Mouse (Mus musculus) lung, embryonic 16.5 days (tissue): Measurements from ENCODE around the gene Ptger1. TPM values are rescaled to one million over a fixed set of nuclear protein-coding genes. Genes with fewer than 3 reads are reported as not detected.

Source experiments
- ATAC-seq: fragments of 200-750 bp; cut with Nextera tagmentation; 2 replicates; pipeline ENCODE4 v1.8.0; 2017; ENCODE audit warnings: low read depth, mild to moderate bottlenecking, moderate library complexity
- H3K27ac ChIP-seq: fragments of 300-500 bp; sonication (generic); 2 replicates; pipeline ENCODE4 v1.5.1; 2014; ENCODE audit warnings: mild to moderate bottlenecking, control low read depth, low read length
- H3K27me3 ChIP-seq: fragments of 300-500 bp; sonication (generic); 2 replicates; pipeline ENCODE4 v1.6.1; 2014; ENCODE audit warnings: low read depth, low read length, mixed read lengths; ENCODE audit not compliant: control insufficient read depth, insufficient read depth
- H3K36me3 ChIP-seq: fragments of 300-500 bp; sonication (generic); 2 replicates; pipeline ENCODE4 v1.6.1; 2014; ENCODE audit warnings: low read length; ENCODE audit not compliant: control insufficient read depth, insufficient read depth
- H3K4me1 ChIP-seq: fragments of 300-500 bp; sonication (generic); replicated peaks from 2 replicates; pipeline ENCODE4 v1.6.1; 2014; ENCODE audit warnings: low read length, mixed read lengths; ENCODE audit not compliant: control insufficient read depth, insufficient read depth
- H3K4me2 ChIP-seq: fragments of 300-500 bp; sonication (generic); 2 replicates; pipeline ENCODE4 v1.6.1; 2014; ENCODE audit warnings: low read depth, low read length, control low read depth
- H3K4me3 ChIP-seq: fragments of 300-500 bp; sonication (generic); 2 replicates; pipeline ENCODE4 v1.5.1; 2014; ENCODE audit warnings: mild to moderate bottlenecking, low read length, control low read depth
- H3K9ac ChIP-seq: fragments of 300-500 bp; sonication (generic); 2 replicates; pipeline ENCODE4 v1.6.1; 2014; ENCODE audit warnings: low read length, control low read depth
- H3K9me3 ChIP-seq: fragments of 300-500 bp; sonication (generic); 2 replicates; pipeline ENCODE4 v1.6.1; 2016; ENCODE audit warnings: low read length; ENCODE audit not compliant: control insufficient read depth
- WGBS: fragments of 180-500 bp; shearing (Covaris S2); extraction: QIAGEN DNeasy Blood & Tissue Kit; methylation state at CpG from one replicate; pipeline ENCODE4 v1.1.7; 2014; 5-methylcytosine and 5-hydroxymethylcytosine counted together
- polyA plus RNA-seq: library from polyadenylated mRNA; unstranded; fragments of >200 nt; fragmentation: Nextera tagmentation; extraction: Ambion mirVana; gene quantifications from 2 replicates; pipeline ENCODE4 v1.2.1, GENCODE M21; 2015

Ptger1 gene
- polyA plus RNA-seq, 1 experiment from 2014 or later, result 1.4 TPM

DNA sequence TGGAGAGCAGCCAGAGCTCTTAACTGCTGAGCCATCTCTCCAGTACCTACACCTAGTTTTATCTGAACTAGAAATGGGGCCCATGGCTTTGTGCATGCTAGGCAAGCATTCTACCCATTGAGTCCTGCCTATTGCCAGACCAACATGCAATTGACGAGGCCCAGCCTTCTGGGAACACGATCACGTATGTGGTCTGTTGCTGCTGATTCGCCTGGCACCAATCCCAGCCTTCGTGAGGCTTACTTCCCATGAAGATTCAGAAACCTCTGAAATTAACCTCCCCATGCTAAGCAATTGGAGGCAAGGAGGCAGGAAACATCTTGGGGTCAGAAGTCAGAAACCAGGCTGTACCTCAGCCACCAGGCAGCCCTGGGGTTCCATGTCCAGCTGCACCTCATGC is 14.1 kb downstream of the Ptger1 start:
- H3K27me3 ChIP-seq, result no peaks in the 10 kb centered on the region
- H3K4me3 ChIP-seq, result no peak overlapping the region
- H3K27ac ChIP-seq, result peak overlapping the region; percentile 79
- peaks cover 12% of the 10 kb centered on the region for H3K4me1 ChIP-seq
- H3K36me3 ChIP-seq, result peaks cover 41% of the 10 kb centered on the region
- no peaks in the 10 kb centered on the region for H3K9me3 ChIP-seq
- ATAC-seq, result peak; percentile 48; the same call in 1 of the 2 replicates
- H3K4me2 ChIP-seq, result no peak overlapping the region
- WGBS, result 51% methylated on average over 5 of the region's 5 CpGs
- no peak overlapping the region for H3K9ac ChIP-seq

DNA sequence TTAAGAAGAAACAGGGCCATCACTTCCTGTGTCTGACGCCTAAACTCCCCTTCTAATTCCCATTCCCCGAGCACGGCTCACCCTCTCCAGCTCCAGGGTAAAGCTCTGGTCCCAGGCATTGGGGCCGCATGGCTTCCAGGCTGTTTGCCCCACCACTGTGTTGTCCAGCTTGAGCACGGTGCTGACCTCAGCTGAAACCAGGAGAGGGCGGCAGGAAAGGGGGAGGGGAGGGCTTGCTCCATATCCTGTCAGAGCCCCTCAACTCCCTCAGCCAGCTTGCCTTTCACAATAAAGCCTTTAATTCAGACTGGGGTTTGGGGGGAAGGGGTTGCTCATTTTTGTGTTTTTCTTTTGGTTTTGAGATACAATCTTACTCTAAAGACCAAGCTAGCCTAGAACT is 14.6 kb downstream of the Ptger1 start:
- Histone ChIP-seq H3K27me3 (no peaks in the 10 kb centered on the region), H3K9me3 (no peaks in the 10 kb centered on the region), H3K27ac (peak overlapping the region; percentile 79), H3K9ac (peak overlapping the region; percentile 39; the same call in 1 of the 2 replicates), H3K4me3 (no peak overlapping the region), H3K4me2 (no peak overlapping the region), H3K4me1 (peaks cover 12% of the 10 kb centered on the region), H3K36me3 (peaks cover 41% of the 10 kb centered on the region)
- 13% methylated on average over 6 of the region's 6 CpGs for WGBS
- peak; percentile 88 for ATAC-seq

DNA sequence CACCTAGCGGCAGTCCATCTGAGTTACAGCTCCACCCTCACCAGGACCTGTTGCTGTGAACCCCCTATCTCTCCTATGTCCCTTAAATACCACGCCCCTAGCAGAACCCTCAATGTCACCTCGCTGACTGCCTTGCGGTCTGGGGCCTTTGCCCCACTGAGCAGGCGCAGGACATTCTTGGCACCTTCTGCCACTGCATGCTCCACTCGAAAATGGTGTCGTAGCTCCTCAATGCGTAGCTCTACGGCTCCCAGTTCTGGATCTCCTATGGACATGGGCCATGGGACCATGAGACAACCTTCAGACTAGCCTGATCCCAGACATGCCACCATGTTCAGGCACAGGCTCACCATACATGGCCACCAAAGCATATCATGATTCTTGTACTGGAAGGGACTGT is 18.0 kb downstream of the Ptger1 start:
- Histone ChIP-seq H3K4me3 (no peak overlapping the region), H3K4me2 (no peak overlapping the region), H3K27me3 (no peaks in the 10 kb centered on the region), H3K9me3 (no peaks in the 10 kb centered on the region), H3K27ac (no peak overlapping the region), H3K4me1 (peaks cover 12% of the 10 kb centered on the region), H3K9ac (no peak overlapping the region), H3K36me3 (peaks cover 23% of the 10 kb centered on the region)
- 89% methylated on average over 9 of the region's 9 CpGs for WGBS
- ATAC-seq, result no peak

DNA sequence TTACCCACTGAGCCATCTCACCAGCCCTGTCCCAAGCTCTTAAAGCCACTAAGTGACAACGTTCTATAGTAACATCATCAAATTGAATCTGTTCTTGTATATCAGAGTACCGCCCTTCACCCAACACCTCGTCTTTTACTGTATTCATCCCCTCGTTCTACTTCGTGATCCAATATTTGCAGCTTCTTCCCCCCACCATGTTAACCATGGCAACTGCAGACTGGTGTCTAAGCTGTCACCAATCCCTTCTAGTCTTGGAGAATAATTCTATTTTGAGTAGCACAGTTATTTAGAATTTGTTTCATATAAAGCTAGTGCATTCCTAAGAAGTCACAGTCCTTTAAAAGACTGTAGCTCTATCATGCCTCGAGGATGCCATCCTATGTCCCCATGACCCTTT is 22.8 kb downstream of the Ptger1 start:
- Histone ChIP-seq H3K9me3 (no peaks in the 10 kb centered on the region), H3K9ac (no peak overlapping the region), H3K4me1 (no peaks in the 10 kb centered on the region), H3K36me3 (peaks cover 21% of the 10 kb centered on the region), H3K4me3 (no peak overlapping the region), H3K4me2 (no peak overlapping the region), H3K27ac (no peak overlapping the region), H3K27me3 (no peaks in the 10 kb centered on the region)
- no peak for ATAC-seq
- whole genome bisulfite sequencing, result 85% methylated on average over 6 of the region's 6 CpGs

DNA sequence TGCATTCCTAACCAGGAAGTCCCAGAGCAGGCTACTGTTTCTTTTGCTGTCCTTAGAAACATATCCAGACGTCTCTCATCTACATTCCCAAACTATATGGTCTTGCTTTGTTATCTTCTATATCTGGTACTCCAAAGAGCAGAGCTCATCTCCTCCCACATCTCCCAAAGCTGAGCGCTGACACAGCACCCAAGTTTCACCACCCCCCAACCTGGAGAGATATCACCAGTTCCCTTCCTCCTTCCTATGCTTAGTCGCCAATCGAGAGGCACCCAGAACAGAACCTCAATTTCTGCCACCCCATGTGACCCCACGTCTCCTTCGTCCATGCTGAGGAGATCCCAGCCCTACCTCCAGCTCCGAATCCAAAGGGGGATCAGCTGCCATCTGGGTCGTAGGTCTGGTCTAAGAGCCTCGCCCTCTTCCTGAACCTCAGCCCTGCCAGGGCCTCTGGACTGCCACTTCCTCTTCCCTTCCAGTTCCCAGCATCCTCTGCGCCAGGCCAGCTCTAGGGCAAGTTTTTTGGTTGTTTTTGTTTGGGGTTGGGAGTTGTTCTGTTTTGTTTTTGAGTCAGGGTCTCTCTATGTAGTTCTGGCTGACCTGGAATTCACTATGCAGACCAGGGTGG is 27.2 kb downstream of the Ptger1 start:
- H3K4me2 ChIP-seq, result no peak overlapping the region
- H3K4me1 ChIP-seq, result peaks cover 16% of the 10 kb centered on the region
- H3K9ac ChIP-seq, result no peak overlapping the region
- 64% methylated on average over 10 of the region's 10 CpGs for WGBS
- no peaks in the 10 kb centered on the region for H3K9me3 ChIP-seq
- peaks cover 12% of the 10 kb centered on the region for H3K36me3 ChIP-seq
- no peak overlapping the region for H3K27ac ChIP-seq
- no peak overlapping the region for H3K4me3 ChIP-seq
- ATAC-seq, result no peak
- H3K27me3 ChIP-seq, result no peaks in the 10 kb centered on the region

DNA sequence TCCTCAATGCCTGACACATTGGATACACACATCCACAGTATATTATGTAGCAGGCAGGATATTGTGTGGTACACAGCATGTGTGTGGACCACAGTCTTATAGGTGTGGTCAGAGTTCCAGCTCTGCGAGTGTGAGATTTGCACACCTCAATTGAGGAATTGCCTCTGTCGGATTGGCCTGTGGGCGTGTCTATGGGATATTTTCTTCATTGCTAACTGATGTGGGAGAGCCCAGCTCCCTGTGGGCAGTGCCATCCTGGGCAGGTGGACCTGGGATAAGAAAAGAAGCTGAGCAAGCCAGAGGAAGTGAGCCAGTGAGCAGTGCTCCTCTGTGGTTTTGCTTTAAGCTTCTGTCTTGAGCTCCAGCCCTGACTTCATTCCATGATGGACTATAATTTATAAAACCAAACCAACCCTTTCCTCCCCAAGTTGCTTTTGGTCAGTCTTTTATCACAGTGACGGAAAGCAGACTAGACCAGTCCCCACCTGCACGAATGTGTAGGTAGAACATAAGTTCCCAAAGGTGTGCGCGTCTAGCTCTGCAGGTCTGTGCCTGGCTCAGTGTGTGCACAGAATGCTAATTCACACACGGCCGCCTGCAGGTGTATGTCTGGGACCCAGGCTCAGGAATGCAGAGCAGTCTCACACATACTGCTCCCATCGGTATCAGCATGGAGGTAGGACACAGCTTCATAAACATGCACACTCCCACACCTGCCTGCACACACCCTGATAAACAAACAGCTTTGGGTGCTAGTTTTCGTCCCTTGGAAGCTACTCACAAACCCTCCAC is 28.1 kb downstream of the Ptger1 start:
- Histone ChIP-seq H3K9ac (no peak overlapping the region), H3K4me3 (no peak overlapping the region), H3K4me1 (peaks cover 16% of the 10 kb centered on the region), H3K27ac (no peak overlapping the region), H3K9me3 (no peaks in the 10 kb centered on the region), H3K36me3 (peaks cover 12% of the 10 kb centered on the region), H3K27me3 (no peaks in the 10 kb centered on the region), H3K4me2 (no peak overlapping the region)
- ATAC-seq, result no peak
- WGBS, result 73% methylated on average over 11 of the region's 11 CpGs

DNA sequence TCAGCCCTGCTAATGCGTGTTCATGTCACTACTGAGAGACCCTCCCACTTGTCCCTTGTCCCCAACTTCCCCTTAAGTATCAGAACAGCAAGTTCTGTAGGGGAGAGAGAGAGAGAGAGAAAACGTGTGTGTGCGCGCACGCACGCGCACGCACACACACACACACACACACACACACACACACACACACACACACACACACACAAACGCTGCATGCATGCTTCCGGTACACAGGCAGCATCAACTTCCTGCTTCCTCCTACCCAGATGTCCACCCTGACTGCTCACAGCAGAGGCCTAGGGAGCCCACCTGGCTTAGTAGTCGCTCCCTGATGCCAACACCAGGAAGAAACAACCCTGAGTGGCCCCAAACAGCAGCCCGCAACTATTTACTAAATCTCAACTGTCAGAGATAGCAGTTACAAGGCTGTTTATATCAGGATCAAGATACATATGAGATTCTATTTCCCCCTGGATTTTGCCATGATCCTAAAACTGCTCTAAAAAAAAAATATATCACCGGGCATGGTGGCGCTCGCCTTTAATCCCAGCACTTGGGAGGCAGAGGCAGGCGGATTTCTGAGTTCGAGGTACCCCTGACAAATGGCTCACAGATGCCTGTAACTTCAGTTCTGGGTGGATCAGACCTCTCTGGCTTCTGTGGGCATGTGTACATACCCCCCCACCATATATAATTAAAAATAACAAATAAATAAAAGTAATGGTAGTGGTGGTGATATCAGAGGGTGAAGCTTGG is 29.1 kb downstream of the Ptger1 start:
- no peak for ATAC-seq

DNA sequence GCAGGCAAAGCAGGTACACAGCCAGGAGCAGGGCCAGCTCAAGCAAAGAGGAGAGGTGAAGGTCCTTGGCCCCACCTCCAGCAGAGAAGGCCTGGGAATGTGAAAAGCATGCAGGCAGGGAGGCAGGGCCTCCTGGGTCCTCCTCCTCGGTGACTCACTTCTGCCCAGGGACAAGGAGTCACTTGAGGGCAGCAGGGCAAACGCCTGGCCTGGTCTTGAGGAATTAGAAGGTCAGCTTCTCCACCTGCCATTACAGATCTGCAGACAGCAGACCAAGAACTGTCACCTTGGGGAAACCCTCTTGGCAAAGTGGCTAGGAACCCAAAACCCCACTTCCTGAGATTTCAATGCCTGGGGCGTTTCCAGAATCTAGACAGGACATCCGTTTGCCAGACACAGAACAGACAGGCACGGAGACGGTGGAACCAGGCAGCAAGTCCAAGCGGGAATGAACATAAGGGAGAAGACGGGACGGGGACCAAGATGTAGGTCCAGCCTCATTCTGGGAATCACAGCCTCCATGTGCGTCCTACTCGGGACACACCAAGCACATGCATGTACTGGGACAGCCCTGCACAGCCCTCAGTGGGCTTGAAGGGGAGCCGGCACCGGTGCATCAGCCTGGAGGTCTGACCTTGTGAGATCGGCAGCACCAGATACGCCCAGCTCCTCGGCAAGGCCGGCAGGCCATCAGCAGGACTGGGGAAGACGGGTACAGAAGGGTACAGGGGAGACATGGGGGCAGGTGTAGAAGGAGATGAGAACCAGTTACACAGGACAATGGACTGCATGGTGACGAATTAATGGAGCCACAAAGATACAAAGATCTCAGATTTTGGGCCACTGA is 31.1 kb downstream of the Ptger1 start:
- Histone ChIP-seq H3K36me3 (no peaks in the 10 kb centered on the region), H3K9me3 (no peaks in the 10 kb centered on the region; the same call in 1 of the 2 replicates), H3K4me2 (peak overlapping the region; percentile 94), H3K27me3 (no peaks in the 10 kb centered on the region), H3K9ac (peak overlapping the region; percentile 99), H3K27ac (peak overlapping the region; percentile 84), H3K4me3 (peak overlapping the region; percentile 92), H3K4me1 (peaks cover 19% of the 10 kb centered on the region)
- WGBS, result 46% methylated on average over 19 of the region's 19 CpGs
- no peak for ATAC-seq

More for the DNA sequence above, 29.1 kb downstream of the Ptger1 start:
- no peaks in the 10 kb centered on the region for H3K27me3 ChIP-seq
- H3K9ac ChIP-seq, result no peak overlapping the region
- H3K4me3 ChIP-seq, result no peak overlapping the region
- H3K4me1 ChIP-seq, result peaks cover 19% of the 10 kb centered on the region
- H3K4me2 ChIP-seq, result no peak overlapping the region
- WGBS, result 68% methylated on average over 10 of the region's 17 CpGs
- no peak overlapping the region; the same call in 1 of the 2 replicates for H3K27ac ChIP-seq
- no peaks in the 10 kb centered on the region for H3K9me3 ChIP-seq
- peaks cover 12% of the 10 kb centered on the region for H3K36me3 ChIP-seq
